Mouse (Mus musculus) left cerebral cortex, postnatal 25 days (tissue): Measurements from ENCODE around the gene Cacna1e. TPM values are rescaled to one million over a fixed set of nuclear protein-coding genes. Genes with fewer than 3 reads are reported as not detected.

Experiments
- DNase-seq, 2 experiments: peaks; one replicate each; pipeline ENCODE4 v3.0.0; 2022; ENCODE audit warnings: low spot score in 2 of 2, mixed read lengths in 1 of 2
- intact Hi-C: fragments of 180-260 bp; cut with DNase I; formaldehyde crosslinking; loops from one replicate; pipeline ENCODE4 v1.15.1; 2025
- total RNA-seq, 2 experiments: library from RNA; stranded (reverse); gene quantifications; 2 replicates each; pipeline ENCODE4 v1.2.3; 2021

Gene Cacna1e
- total RNA-seq, 2 experiments from 2014 or later: 158 to 175 TPM

DNA sequence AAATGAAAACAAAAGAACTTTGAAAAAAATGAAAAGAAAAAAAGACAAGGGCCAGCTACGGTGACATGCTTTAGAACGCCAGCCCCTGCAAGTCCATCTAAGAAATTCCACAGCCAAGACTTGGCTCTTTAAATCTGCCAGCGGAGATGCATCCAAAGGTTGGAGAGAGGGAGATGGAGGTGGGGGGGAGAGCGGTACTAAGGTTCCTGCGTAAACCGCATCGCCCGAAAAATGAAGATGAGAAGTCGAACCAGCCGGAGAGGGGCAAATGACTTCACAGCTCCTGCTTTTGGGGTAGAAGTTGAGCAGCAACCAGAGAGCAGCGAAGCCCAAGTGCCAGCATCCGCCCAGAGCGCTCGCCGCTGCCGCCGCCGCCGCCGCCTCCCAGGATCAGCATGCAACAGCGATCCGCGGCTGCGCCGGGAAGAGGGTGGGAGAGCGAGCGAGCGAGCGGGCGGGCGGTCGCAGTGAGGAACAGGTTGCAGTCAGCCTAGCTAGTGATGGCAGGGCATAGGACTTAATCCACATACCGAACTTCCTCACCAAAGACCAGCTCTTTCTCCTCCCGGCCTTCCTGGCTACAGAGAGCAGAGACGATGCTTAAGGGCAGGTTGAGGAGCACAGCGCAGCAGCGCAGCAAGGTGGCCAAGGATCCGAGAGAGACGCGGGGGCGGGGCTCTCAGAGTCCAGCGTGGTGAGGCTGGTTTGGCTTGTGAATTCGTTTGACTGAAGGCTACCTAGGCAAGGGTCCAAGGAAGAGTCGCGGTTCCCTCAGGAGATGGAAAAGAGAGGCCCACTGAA lies 157.7 kb downstream of the Cacna1e start:
- intact Hi-C loops: loop anchor here (5.0 kb wide), 3 partner anchors 109 to 829 kb away; partner anchors contain the start of gene Glul
- DNase-seq: peak; percentile 69 to 74

DNA sequence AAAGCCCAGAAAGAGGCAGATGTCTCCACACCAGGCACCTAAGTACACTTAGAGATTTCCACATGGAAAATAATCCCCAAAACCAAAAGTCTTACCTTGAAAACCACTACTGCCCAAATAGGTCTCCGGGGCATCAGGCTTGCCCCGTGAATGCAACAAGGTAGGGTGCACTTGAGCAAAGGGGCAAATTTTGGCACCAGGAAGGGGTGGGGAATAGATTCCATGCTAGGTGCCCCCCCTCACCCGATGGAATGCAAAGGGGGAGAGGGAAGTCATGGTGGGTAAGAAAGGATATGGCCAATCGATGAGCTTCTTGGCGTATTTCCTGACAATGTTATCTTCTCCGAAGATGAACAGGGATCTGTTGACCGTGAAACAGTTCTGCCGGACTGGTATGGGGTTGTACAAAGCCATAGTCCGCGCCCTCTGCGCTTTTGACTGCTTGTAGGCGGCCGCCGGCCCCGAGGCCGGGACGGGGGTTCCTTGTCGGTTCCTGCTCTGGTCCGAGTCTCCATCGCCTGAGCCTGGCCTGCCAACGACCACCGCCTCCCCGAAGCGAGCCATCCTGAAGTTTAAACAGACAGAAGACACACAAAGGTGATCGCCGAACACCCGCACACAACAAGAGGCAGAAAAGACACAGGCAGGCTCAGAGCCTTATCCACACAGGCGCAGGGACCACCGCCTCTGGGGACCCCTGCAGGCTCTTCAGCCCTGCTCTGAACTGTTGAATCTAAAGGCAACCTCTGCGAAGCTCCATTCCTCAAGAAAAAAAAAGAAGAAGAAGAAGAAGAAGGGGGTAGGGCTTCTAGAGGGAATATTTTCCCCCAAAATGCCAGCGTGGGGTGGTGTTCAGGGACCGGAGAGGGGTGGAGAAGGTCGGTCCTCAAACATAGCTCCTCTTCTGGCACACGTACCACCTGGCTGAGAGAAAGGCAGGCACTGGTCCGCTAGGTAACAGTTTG lies 158.7 kb downstream of the Cacna1e start:
- intact Hi-C loops: loop anchor here (5.0 kb wide), 3 partner anchors 108 to 828 kb away; partner anchors contain the start of gene Glul
- peak in 1 of 2 experiments; percentile 29 for DNase-seq

DNA sequence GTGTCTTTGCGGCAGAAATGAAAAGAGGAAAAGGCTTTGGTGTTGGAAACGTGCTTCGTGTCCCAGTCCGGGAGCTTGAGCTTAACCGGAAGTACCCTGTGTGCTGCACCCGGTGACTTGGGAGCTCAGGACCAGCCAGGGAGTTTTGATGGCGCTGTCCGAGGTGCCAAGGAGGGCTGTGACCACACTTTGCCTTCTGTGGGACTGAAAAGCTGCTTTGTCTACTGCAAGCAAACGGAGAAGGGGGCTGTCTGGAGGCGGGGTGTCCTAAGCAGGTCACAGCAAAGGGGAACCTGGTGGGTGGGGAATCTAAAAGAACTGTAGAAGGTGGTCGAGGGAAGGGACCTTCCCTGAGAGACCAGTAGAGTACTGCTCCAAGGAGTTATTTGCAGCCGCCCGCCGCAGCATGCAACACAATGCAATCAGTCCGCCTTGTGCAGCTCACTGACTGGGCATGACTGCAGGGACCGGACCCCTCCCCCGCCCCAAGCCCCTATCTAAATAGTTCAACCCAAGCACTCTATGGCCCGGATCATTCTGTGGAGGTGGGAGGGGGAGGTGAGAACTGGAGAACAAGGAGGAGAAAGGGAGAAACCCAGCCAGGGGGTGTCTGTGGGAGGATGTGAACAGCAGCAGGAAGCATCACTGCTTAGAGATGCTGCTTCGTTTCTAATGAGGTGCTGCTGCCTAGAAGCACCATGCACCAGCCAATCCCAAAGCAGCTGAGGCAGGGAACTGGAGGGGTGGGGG lies 160.6 kb downstream of the Cacna1e start:
- intact Hi-C loops: loop anchor here (5.0 kb wide), 1 partner anchor 61 kb away; no protein-coding TSS in a partner anchor
- peak; percentile 39 to 63 for DNase-seq

DNA sequence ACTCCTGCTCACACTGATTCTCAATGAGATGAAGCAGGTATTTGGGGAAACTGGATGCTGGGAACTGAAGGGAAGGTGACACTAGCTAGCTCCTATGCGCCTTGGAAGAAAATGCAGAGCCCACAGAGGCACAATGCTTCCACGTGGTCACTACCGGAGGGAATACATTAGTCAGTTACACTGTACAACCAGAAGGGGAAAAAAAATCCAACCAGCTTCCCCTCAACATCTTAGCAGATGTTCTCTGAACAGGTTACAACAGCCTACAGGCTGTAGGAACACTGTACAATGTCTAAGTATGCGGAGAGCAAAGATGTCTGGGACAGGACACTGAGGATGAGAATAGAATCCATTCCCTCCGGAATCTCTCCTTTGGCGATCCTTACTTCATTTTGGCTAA lies 161.2 kb downstream of the Cacna1e start:
- DNase-seq: peak in 1 of 2 experiments; percentile 43
- intact Hi-C loops: loop anchor here (5.0 kb wide), 1 partner anchor 61 kb away; no protein-coding TSS in a partner anchor

DNA sequence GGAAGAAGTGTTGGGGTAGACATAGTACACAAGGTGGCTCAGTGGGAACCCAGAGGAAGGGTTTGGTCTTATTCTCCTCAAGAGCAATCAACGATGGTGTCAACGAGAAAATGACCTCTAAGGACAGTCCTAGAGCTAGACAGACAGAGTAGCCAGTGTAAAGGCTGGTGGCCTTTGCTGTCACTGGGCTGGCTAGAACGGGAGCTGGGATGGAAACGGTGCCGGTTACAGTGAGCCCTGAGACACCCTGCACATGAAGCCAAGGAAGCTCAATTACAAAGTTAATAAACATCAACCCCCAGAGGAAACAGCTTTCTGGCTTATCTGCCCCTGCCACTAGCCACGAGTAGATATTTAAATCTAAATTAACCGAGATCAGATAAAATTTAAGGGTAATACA lies 168.7 kb downstream of the Cacna1e start:
- no peak for DNase-seq
- intact Hi-C loops: no loop called here

DNA sequence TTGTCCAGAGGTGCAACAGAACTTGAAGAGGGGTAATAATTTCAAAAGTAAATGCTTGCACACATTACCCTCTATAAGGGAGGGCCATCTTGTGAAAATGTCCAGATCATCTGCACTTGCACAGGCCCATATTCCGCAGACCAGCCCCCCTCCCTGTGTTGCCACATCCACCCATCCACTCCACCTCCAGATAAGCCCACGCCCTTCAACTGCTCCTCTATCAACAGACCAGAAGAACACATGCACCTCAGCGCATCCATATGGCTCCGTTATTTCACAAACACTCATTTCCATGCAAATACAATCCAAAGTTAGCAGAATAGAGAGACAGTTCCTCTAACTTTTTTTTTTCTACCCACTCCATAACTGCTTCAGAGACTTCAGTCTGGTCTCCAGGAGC lies 171.6 kb downstream of the Cacna1e start:
- peak in 1 of 2 experiments; percentile 63 for DNase-seq

DNA sequence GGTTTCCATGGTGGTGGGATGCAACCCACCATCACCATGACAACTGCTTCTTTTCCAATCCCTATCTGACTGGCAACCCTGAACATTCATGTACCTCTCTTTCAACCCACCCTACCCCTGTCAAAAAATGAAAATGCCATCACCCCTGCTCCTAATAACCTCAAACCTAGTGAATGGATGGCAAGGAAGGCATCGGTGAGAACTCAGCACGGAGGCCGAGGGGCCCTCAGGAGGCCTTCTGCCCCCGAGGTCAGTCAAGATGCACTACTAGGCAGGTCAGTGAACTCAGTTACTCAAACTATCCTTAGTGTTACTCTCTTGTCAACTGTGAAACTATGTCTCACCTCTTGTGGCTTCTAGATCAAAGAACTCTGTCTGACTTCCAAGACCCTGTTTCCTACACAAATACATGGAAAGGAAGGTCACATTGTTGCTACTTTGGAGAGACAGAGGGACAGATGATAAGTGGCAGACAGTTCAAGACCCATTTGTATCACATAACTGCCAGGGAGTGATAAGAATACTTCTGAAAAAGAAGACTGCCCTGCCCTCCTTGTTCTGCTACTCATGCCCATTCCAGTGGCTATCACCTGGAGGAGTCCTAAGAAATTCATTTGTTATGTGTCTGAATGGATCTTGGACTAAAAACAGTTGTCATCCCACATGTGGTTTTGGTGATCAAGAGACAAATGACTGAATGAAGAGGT lies 176.6 kb downstream of the Cacna1e start:
- DNase-seq: no peak

More for the DNA sequence above, 171.6 kb downstream of the Cacna1e start:
- intact Hi-C loops: no loop called here

DNA sequence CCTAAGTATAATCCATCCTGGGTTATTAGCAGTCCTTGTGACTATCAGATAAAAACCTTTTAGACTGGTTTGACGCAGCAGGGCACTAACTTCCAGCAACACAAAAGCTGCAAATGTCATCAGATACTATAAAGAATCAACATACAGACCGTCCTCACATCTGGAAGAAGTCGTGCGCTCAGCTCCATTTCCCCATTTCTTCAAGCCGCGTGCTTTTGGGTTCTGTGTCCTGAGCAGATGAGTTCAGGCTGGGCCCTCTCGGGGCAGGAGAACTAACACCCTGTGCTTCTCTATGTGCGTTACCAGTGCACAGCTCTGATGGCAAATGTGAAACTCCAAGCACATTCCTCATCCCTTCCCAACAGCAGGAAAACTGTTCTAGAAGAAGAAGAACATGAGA lies 177.3 kb downstream of the Cacna1e start:
- no peak for DNase-seq
- intact Hi-C loops: no loop called here

More for the DNA sequence above, 176.6 kb downstream of the Cacna1e start:
- intact Hi-C loops: no loop called here

DNA sequence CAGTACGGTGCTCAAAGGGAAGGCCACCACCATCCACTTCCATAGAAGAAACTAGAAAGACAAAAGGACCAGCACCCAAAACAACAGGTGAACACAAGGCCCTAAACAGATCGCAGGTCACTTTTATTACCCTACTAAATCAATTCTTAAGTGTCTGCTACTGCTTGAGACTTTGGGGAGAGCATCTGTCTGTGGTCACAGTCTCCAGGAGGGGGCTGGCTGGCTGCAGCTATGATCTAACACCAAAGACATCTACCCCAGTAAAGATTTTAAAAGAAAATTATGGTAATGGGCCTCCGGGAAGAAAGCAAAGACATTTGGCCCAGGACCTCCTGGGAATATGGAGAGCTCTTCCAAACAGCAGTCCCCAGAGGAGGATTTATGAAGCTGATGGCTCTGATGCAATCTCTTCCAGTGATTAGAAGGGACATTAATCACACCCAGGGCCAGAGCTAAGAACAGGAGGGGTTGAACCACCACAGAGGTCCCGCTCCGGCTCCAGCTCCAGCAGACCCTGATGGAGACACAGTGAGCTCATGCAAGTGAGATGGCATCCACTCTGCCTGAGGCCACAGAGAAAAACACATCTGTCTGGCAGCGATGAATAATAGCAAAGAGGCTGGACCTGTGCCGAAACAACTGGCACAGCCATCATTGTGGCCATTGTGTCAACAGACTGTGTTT lies 178.3 kb downstream of the Cacna1e start:
- no peak for DNase-seq
- intact Hi-C loops: no loop called here

DNA sequence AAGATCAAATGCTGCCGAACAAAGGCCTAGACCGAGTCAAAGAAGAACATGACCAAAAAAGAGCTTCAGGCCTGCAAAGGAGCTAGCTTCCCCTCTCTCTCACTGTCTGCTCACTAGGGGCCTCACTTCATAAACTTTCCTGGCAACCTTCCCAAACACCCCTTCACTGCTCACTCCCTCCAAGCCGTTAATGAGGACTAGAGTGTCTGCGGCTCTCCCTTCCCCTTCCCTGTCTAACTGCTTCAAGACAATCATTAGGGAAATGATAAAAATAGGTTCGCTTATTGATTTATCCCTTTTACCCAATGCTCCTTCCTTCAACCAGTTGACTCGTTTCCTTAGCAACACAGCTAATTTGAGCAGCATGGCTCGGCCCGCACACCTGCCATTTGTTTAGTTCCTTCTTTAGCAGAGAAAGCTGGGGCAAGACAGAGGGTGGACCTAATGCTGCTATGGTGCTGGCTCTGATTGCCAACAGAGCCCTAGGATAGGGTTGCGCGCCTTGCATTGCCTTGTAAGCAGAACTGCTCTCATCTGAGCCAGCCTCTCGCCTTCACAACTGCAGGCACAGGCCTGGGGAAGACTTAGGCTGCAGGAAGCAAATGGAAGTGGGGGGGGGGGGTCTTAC lies 179.6 kb downstream of the Cacna1e start:
- DNase-seq: no peak
- intact Hi-C loops: no loop called here

DNA sequence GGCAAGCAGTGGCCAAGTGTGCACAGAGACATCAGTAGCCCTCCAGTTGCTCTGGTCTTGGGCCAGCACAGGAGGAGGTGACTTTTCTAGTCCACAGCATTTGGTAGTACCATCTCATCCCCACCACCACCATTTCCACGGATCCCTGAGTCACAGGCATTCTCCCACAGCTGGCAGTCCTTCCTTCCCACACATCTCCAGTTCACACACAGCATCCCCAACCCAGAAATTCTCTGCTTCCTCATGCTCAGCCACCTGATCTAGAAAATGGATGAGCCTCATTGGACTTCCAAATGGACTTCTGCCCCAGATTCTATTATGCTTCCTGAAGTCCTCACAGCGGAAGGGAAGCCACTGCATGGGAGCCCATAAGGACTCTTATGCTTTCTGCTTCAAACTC lies 181.7 kb downstream of the Cacna1e start:
- intact Hi-C loops: no loop called here
- DNase-seq: peak in 1 of 2 experiments; percentile 93

DNA sequence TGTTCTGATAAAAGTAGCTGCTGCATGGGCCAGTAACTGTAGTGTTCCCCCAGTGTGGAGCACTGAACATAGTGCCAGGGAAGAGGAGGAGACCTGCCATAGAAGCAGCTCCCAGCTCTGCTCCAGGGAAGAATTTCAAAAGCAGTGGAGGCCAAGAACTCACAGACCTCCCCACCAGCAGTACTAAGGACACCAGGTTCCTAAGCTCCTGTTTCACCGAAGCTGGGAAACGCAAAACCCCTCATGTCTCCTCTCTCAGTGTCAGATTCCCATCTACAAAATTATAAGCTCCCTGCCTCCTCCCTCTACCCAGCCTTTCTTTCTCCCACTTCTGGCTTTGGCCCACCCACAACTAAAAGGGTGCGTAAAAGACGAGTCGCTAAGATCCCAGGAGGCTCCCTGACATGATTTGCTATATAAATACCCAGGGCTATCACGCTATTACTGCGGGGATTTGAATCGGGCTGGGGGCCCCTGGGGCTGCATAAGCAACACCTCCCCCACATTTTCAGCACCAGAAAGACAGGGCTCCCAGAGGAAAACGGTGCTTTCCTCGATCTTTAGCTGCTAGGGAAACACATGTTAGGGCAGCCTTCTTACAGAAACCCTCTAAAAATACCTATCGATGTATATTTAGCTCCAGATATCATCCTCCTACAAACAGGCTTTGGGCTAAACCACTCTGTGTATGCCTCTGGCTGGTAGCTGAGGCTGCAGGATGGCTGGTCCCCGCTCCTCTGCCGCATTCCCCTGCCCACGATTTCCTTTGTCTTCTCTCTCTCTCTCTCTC lies 195.2 kb downstream of the Cacna1e start:
- intact Hi-C loops: loop anchor here (1.0 to 5.0 kb wide), 2 partner anchors 27 to 72 kb away; no protein-coding TSS in a partner anchor
- DNase-seq: peak; percentile 32 to 80

DNA sequence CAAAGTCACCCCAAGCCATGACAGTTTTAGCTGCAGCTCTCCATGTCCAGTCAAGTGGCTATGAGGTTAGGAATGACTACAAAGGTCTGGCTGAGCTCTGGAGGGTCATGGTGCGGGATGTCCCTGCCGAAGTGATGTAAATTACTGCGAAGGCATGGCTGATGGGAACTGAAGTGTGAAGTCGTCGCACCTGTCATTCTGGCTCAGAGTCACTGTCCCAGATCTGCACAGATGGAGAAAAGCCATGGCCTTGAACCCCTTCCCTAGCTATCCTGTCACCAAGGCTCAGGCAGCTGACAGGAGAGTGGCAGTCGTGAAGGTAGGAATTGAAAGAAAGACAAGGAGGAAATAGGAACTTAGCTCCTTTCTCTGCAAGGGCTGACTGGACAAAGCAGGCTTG lies 197.4 kb downstream of the Cacna1e start:
- intact Hi-C loops: loop anchor here (5.0 kb wide), 1 partner anchor 70 kb away; no protein-coding TSS in a partner anchor

DNA sequence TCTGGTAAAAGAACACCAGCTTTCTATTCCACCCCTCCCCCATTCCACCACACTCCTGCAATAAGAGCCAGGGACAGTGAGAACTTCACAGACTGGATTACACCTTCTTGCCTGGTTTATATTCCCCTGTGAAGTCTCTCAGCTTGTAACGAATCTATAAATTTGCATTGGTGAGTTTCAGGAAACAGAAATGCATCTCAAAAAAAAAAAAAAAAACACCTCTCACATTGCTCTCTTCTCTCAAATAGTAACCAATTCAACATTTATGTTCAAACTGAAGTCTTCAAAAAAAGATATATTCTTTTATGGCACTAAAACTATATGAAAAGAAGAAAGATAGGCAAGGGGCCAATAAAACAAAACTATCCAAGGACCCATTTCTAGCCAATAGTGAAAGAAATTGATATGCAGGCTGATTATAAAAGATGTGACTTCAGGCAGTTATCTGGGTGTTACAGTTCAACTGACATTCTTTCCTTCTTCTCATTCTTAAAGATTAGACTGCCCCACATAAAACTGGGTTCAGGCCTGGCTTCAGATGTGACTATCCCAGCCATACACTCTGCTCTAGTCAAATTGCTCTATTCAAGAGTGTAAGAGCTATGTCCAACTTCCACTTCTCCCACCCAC lies 200.7 kb downstream of the Cacna1e start:
- DNase-seq: no peak
- intact Hi-C loops: no loop called here

More for the DNA sequence above, 197.4 kb downstream of the Cacna1e start:
- DNase-seq: no peak

DNA sequence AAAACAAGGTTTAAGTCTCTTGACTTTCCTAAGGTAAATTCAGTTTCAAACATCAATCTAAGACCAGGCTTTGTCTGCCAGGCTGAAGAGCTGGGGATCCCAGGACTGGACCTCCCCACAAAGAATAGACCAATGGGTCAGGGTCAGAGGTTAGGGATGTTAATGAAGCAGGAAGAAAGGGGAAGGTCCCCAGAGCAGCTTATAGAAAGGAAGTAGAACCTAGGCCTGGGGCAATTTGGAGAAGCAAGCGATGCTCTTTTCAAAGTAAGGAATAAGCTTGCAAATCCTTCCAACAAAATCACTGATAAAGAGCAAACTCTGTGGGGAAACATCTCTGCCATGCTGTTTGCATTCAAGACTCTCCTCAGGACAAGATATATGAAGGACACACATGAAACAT lies 205.3 kb downstream of the Cacna1e start:
- no peak for DNase-seq
- intact Hi-C loops: no loop called here

DNA sequence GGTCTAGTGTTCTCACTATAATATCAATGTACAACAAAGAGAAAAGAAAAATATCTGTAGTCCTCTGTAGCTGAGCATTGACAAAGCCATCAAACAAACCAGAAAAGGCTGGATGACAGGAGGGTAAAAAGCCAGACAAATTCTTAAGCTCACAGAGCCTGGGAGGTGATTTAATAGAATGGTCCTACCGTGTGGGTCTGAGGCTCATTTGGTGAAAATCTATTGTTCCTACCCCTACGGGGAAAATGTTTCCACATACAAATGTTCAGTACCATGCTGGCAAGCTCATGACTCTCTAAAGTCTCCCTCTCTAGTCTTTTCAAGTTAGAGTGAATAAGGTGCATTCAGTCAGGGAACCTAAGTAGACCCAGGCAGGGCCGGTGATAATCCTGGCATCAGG lies 206.2 kb downstream of the Cacna1e start:
- DNase-seq: no peak
- intact Hi-C loops: no loop called here
